In the genomic region with DNA sequence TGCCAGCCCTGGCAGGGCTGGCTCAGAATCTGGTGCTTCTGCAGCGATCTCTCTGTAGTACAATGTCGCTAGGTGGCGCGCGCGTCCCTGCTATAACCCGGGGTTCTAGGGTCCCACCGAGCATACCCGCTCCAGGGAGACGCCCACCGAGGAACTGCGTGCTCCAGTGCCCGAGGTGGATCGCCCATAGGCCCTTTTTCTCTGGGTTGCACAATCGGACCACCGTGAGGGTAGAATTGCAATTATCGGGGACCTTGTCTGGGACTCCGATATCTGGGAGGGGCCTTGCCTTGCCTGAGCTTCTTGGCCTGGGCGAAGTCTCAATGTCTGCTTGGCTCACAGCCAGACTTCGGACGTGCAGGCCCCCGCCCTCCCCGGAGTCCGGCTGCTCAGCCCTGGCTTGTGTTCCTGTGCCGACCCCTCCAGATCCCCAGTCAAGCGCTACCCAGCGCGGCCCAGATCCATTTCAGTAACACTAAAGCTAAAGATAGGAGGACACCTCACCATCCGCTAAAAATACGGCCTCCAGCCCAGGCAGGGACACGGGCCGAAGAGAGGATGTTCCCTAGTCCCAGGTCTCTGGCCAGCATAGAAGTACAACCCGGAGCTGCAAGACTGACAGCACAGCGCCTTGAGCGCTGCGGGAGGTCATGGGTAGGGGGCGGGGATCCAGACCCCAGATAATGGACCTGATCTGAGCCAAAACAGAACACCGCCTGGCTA, we compare ENCODE assay signal across 8 mouse cellular contexts. TPM values are rescaled to one million over a fixed set of nuclear protein-coding genes. Genes with fewer than 3 reads are reported as not detected.
A peak's percentile ranks its signal among the peaks of the same experiment; 100 is the strongest.
DNase-seq lines count a peak whose midpoint lies in the region; ATAC-seq and TF ChIP-seq lines count a peak whose summit lies in the region.

No protein-coding gene starts in this region.

- no peaks in the 10 kb centered on the region for H3K9me3 ChIP-seq in G1E (replicated peaks)
- no peaks in the 10 kb centered on the region for H3K9me3 ChIP-seq in forebrain, embryonic 15.5 days
- H3K9me3 ChIP-seq in neural tube, embryonic 15.5 days (replicated peaks): no peaks in the 10 kb centered on the region

- peak; percentile 71 for DNase-seq in G1E (ENCODE audit: low spot score)
- peak; percentile 81 for DNase-seq in cerebellum, adult 11-12 months
- DNase-seq in heart, postnatal 25 days (ENCODE audit: low spot score): peak; percentile 80
- DNase-seq in layer of hippocampus, adult 18-20 months (ENCODE audit: low spot score in 2 of 2): peak; percentile 60 to 91
- peak; percentile 91 for DNase-seq in lung, adult 2 months
- peak; percentile 84 for DNase-seq in testis, postnatal 14 days (ENCODE audit: low spot score)

- TF ChIP-seq POLR2A in lung, adult 2 months (IDR thresholded peaks at IDR 0.05; ENCODE audit: borderline replicate concordance, extremely low read depth, low read depth, low read length): 0 out of 2 replicates have a peak, but pooled peaks have one; percentile 17

- under 1% methylated on average over 38 of the region's 38 CpGs for WGBS in forebrain, embryonic 15.5 days
- under 1% methylated on average over 38 of the region's 38 CpGs for WGBS in lung, adult 2 months
- under 1% methylated on average over 38 of the region's 38 CpGs for WGBS in neural tube, embryonic 15.5 days

- H3K27ac ChIP-seq in forebrain, embryonic 15.5 days (replicated peaks): peak overlapping the region; percentile 67
- peak overlapping the region; percentile 87 for H3K27ac ChIP-seq in neural tube, embryonic 15.5 days (replicated peaks)

- H3K4me3 ChIP-seq in G1E (ENCODE audit: low read depth, low read length): peak overlapping the region; percentile 74
- H3K4me3 ChIP-seq in forebrain, embryonic 15.5 days: peak overlapping the region; percentile 65
- H3K4me3 ChIP-seq in lung, adult 2 months (replicated peaks; ENCODE audit: extremely low read depth, low read depth, low read length): peak overlapping the region; percentile 94
- H3K4me3 ChIP-seq in neural tube, embryonic 15.5 days (replicated peaks): peak overlapping the region; percentile 65

- H3K36me3 ChIP-seq in G1E (replicated peaks): peaks cover 8% of the 10 kb centered on the region
- no peaks in the 10 kb centered on the region for H3K36me3 ChIP-seq in forebrain, embryonic 15.5 days
- H3K36me3 ChIP-seq in neural tube, embryonic 15.5 days: no peaks in the 10 kb centered on the region

- TF ChIP-seq CTCF in G1E (IDR thresholded peaks at IDR 0.05; ENCODE audit: low read depth, low read length): peak; percentile 53
- peak; percentile 60 for TF ChIP-seq CTCF in lung, adult 2 months (IDR thresholded peaks at IDR 0.05; ENCODE audit: insufficient read depth, low read length)

- H3K9ac ChIP-seq in forebrain, embryonic 15.5 days (replicated peaks): peak overlapping the region; percentile 61
- peak overlapping the region; percentile 66 for H3K9ac ChIP-seq in neural tube, embryonic 15.5 days (replicated peaks)

- H3K4me1 ChIP-seq in G1E (ENCODE audit: insufficient read depth, low read depth, low read length): peaks cover 76% of the 10 kb centered on the region
- H3K4me1 ChIP-seq in forebrain, embryonic 15.5 days: peaks cover 21% of the 10 kb centered on the region
- peaks cover 8% of the 10 kb centered on the region for H3K4me1 ChIP-seq in lung, adult 2 months (ENCODE audit: control insufficient read depth, insufficient read depth, low read length)
- peaks cover 37% of the 10 kb centered on the region for H3K4me1 ChIP-seq in neural tube, embryonic 15.5 days

- peak overlapping the region; percentile 92 for H3K4me2 ChIP-seq in forebrain, embryonic 15.5 days (replicated peaks)
- H3K4me2 ChIP-seq in neural tube, embryonic 15.5 days: peak overlapping the region; percentile 78

- intact Hi-C loops in heart, postnatal 25 days (cut with DNase I): loop anchor here (1.0 to 5.0 kb wide), 4 partner anchors 17 to 118 kb away; partner anchors contain the start of gene Capn1

- no peak for ATAC-seq in G1E (ENCODE audit: extremely low read depth, insufficient number of reproducible peaks, low FRiP score, poor library complexity, severe bottlenecking)
- ATAC-seq in forebrain, embryonic 15.5 days (replicated peaks): peak; percentile 83
- peak; percentile 85 for ATAC-seq in neural tube, embryonic 15.5 days (ENCODE audit: low FRiP score)

- H3K27me3 ChIP-seq in G1E (ENCODE audit: insufficient read depth, low read length): peaks cover 21% of the 10 kb centered on the region
- no peaks in the 10 kb centered on the region for H3K27me3 ChIP-seq in forebrain, embryonic 15.5 days
- H3K27me3 ChIP-seq in neural tube, embryonic 15.5 days (replicated peaks): peaks cover 8% of the 10 kb centered on the region; the same call in 1 of the 2 replicates

RNA-seq across cellular contexts. Expression of gene Cdc42ep2, which starts 0.5 kb away (rescaled TPM):
- 1.8 and 2.1 TPM in 2 replicates for total RNA-seq in G1E (2014; fragmentation: Nextera tagmentation)
- 2.2 and 3.6 TPM in 2 replicates for total RNA-seq in G1E (2017)
- polyA plus RNA-seq in G1E (2012): 0.66 and 0.76 TPM in 2 replicates
- 9.1 and 10.1 TPM in 2 replicates for polyA plus RNA-seq in forebrain, embryonic 15.5 days (2015; fragmentation: Nextera tagmentation; extraction: Ambion mirVana)
- total RNA-seq in heart, postnatal 25 days (2021): 1 to 10 TPM; 9.1 to 9.8 TPM
- total RNA-seq in layer of hippocampus, adult 18-20 months (2021): 1 to 10 TPM; 4.3 to 4.6 TPM
- polyA plus RNA-seq in lung, adult 2 months (2012; rRNA removed): 22.2 and 24.1 TPM in 2 replicates
- polyA plus RNA-seq in neural tube, embryonic 15.5 days (2015; fragmentation: Nextera tagmentation; extraction: Ambion mirVana): 19.3 and 20.9 TPM in 2 replicates

RNA-seq across cellular contexts. Expression of gene Dpf2, which starts 11.3 kb away (rescaled TPM):
- total RNA-seq in G1E (2014; fragmentation: Nextera tagmentation): 126 and 142 TPM in 2 replicates
- total RNA-seq in G1E (2017): 152 and 196 TPM in 2 replicates
- polyA plus RNA-seq in G1E (2012): 42.1 and 68.8 TPM in 2 replicates
- polyA plus RNA-seq in forebrain, embryonic 15.5 days (2015; fragmentation: Nextera tagmentation; extraction: Ambion mirVana): 120 and 137 TPM in 2 replicates
- 10 to 100 TPM; 87.4 to 96.1 TPM for total RNA-seq in heart, postnatal 25 days (2021)
- 100 to 1,000 TPM in 1 of 2 experiments, 10 to 100 TPM in 1; 90.8 to 100 TPM for total RNA-seq in layer of hippocampus, adult 18-20 months (2021)
- 87.1 and 103 TPM in 2 replicates for polyA plus RNA-seq in lung, adult 2 months (2012; rRNA removed)
- 95.7 and 115 TPM in 2 replicates for polyA plus RNA-seq in neural tube, embryonic 15.5 days (2015; fragmentation: Nextera tagmentation; extraction: Ambion mirVana)

RNA-seq across cellular contexts. Expression of gene Tigd3, which starts 30.2 kb away (rescaled TPM):
- total RNA-seq in G1E (2014; fragmentation: Nextera tagmentation) (0.90 and 2.1 TPM in 2 replicates), G1E (2017) (2.0 and 2.4 TPM in 2 replicates)
- polyA plus RNA-seq in G1E (2012): 0.70 and 1.0 TPM in 2 replicates
- polyA plus RNA-seq in forebrain, embryonic 15.5 days (2015; fragmentation: Nextera tagmentation; extraction: Ambion mirVana): 12.9 and 14.3 TPM in 2 replicates
- total RNA-seq in heart, postnatal 25 days (2021): under 1 TPM; 0.22 to 0.68 TPM
- total RNA-seq in layer of hippocampus, adult 18-20 months (2021): 1 to 10 TPM; 2.5 TPM
- 1.1 and 1.2 TPM in 2 replicates for polyA plus RNA-seq in lung, adult 2 months (2012; rRNA removed)
- 8.9 and 10.0 TPM in 2 replicates for polyA plus RNA-seq in neural tube, embryonic 15.5 days (2015; fragmentation: Nextera tagmentation; extraction: Ambion mirVana)

RNA-seq across cellular contexts. Expression of gene Pola2, which starts 39.9 kb away (rescaled TPM):
- total RNA-seq in G1E (2014; fragmentation: Nextera tagmentation) (139 and 147 TPM in 2 replicates), G1E (2017) (86.0 and 93.4 TPM in 2 replicates)
- 51.6 and 55.0 TPM in 2 replicates for polyA plus RNA-seq in G1E (2012)
- 35.5 and 36.2 TPM in 2 replicates for polyA plus RNA-seq in forebrain, embryonic 15.5 days (2015; fragmentation: Nextera tagmentation; extraction: Ambion mirVana)
- total RNA-seq in heart, postnatal 25 days (2021): 10 to 100 TPM in 1 of 2 experiments, 1 to 10 TPM in 1; 8.9 to 11.2 TPM
- 1 to 10 TPM; 5.0 to 5.9 TPM for total RNA-seq in layer of hippocampus, adult 18-20 months (2021)
- polyA plus RNA-seq in lung, adult 2 months (2012; rRNA removed): 30.5 and 32.7 TPM in 2 replicates
- polyA plus RNA-seq in neural tube, embryonic 15.5 days (2015; fragmentation: Nextera tagmentation; extraction: Ambion mirVana): 19.9 and 34.3 TPM in 2 replicates

RNA-seq across cellular contexts. Expression of gene Slc25a45, which starts 46.5 kb away (rescaled TPM):
- total RNA-seq in G1E (2014; fragmentation: Nextera tagmentation) (3.5 and 6.4 TPM in 2 replicates), G1E (2017) (10.9 and 12.5 TPM in 2 replicates)
- 0.68 and 0.93 TPM in 2 replicates for polyA plus RNA-seq in G1E (2012)
- polyA plus RNA-seq in forebrain, embryonic 15.5 days (2015; fragmentation: Nextera tagmentation; extraction: Ambion mirVana): 1.2 and 1.7 TPM in 2 replicates
- total RNA-seq in heart, postnatal 25 days (2021): 1 to 10 TPM; 3.5 to 4.1 TPM
- 1 to 10 TPM; 2.9 to 3.2 TPM for total RNA-seq in layer of hippocampus, adult 18-20 months (2021)
- 24.5 and 26.0 TPM in 2 replicates for polyA plus RNA-seq in lung, adult 2 months (2012; rRNA removed)
- polyA plus RNA-seq in neural tube, embryonic 15.5 days (2015; fragmentation: Nextera tagmentation; extraction: Ambion mirVana): 2.0 and 3.9 TPM in 2 replicates
